Mouse (Mus musculus): Measurements from ENCODE around the gene Large2. TPM values are rescaled to one million over a fixed set of nuclear protein-coding genes. Genes with fewer than 3 reads are reported as not detected.
"Not testable (repeated sequence)": the region's sequence is repeated elsewhere in the genome, so short reads cannot be mapped to it uniquely, and the experiment has no call there.

The Large2 gene
- polyA plus RNA-seq, 1 experiment from 2014 or later: 16.4 TPM

DNA sequence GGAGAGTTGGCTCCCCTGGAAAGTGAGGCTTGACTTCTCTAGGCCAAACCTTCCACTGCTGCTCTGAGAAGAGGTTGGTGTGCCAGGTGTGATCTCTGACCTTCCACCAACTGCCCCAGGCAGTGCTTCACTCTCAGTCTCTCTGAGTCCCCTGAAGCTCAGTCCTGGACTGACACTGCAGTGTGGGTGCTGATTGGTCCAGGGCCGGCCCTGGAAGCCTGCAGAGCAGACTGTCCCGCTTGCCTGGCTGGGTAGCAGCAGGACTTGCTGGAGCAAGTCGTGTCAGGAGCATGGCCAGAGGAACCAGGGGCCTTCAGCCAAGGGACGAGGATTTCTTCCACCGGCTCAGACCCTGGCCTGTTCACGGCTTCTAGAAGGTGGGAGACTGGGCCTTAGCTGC, 30.1 kb upstream of the Large2 start:
- H3K9me3 ChIP-seq (ENCODE audit: control insufficient read depth, low read length): no peaks in the 10 kb centered on the region
- ATAC-seq (replicated peaks; ENCODE audit: low FRiP score): no peak

DNA sequence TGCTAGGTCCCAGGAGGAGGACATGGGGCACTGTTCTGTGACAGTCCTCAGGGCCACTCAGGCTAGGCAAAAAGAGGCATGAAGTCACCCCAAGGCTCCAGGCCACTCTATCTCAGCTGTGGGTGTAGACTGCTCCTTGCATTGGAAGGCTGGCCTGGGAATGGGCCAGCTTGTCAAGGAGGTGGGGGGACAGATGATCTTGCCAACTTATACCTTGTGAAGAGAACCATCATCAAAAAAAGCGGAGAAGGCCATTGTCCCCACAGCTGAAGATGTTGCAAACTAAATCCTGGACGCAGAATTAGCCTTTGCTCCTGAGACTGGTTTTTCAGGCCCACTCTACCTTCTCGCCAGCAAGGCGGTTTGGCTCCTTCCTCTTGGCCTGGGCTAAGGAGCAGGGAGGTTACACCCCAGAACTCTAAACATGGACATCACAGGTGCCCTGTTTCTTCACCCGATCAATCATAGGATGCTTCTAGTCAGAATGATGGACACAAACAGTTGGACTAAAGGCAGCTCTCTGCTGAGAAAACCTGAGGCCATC, 29.2 kb upstream of the Large2 start:
- Histone ChIP-seq H3K4me2 (ENCODE audit: low read depth, low read length, severe bottlenecking) (no peak overlapping the region), H3K36me3 (ENCODE audit: control insufficient read depth, insufficient read depth, low read length) (no peaks in the 10 kb centered on the region; the same call in 1 of the 2 replicates), H3K4me3 (ENCODE audit: low read depth, low read length) (no peak overlapping the region), H3K27ac (ENCODE audit: low read depth, low read length) (no peak overlapping the region), H3K9ac (ENCODE audit: low read length) (no peak overlapping the region), H3K9me3 (ENCODE audit: control insufficient read depth, low read length) (no peaks in the 10 kb centered on the region), H3K27me3 (ENCODE audit: control insufficient read depth, insufficient read depth, low read length) (no peaks in the 10 kb centered on the region), H3K4me1 (replicated peaks; ENCODE audit: control insufficient read depth, insufficient read depth, low read length) (peaks cover 6% of the 10 kb centered on the region; the same call in 1 of the 2 replicates)
- ATAC-seq (replicated peaks; ENCODE audit: low FRiP score) (no peak), DNase-seq (ENCODE audit: low spot score) (no peak)
- 88% methylated on average over 5 of the region's 5 CpGs for WGBS

More for the DNA sequence above, 30.1 kb upstream of the Large2 start:
- Histone ChIP-seq H3K4me2 (ENCODE audit: low read depth, low read length, severe bottlenecking) (no peak overlapping the region), H3K27me3 (ENCODE audit: control insufficient read depth, insufficient read depth, low read length) (no peaks in the 10 kb centered on the region), H3K9ac (ENCODE audit: low read length) (no peak overlapping the region), H3K4me1 (replicated peaks; ENCODE audit: control insufficient read depth, insufficient read depth, low read length) (peaks cover 6% of the 10 kb centered on the region; the same call in 1 of the 2 replicates), H3K36me3 (ENCODE audit: control insufficient read depth, insufficient read depth, low read length) (no peaks in the 10 kb centered on the region; the same call in 1 of the 2 replicates), H3K27ac (ENCODE audit: low read depth, low read length) (no peak overlapping the region), H3K4me3 (ENCODE audit: low read depth, low read length) (no peak overlapping the region)
- 83% methylated on average over 6 of the region's 6 CpGs for WGBS
- DNase-seq (ENCODE audit: low spot score): no peak

DNA sequence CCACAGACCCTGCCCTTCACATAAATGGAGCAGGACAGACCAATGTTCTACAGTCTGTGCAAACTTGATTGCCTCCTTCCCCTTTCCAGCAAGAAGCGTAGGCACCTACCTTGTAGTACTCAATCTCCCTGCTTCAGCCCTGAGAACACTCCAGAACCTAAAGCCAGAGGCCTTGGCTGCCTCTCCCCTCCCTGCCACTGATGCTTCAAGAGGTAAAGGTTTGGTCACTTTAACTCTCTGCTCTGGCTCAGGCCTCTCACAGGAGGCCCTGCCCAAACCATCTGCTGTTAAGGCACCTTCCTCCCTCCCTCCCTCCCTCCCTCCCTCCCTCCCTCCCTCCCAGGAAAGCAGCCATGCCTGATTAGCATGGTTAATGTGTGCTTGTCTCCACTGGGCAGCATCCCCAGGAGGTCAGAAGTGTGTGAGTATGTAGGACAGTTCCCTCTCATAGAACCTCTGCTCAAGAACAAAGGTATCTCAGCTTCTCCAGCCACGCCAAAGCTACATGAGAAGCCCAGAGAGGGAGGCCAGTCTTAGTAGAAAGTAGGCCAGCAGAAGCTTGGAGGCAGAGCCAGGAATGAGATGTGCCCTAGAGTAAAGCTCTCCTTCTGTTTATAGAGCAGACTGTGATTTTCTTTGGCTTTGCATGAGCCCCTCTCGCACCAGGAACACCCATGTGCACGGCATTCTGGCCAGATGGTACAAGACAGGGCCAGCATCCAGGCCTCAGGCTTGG, 28.1 kb upstream of the Large2 start:
- no peak for DNase-seq (ENCODE audit: low spot score)
- no peak for ATAC-seq (replicated peaks; ENCODE audit: low FRiP score)
- Histone ChIP-seq H3K36me3 (ENCODE audit: control insufficient read depth, insufficient read depth, low read length) (no peaks in the 10 kb centered on the region; the same call in 1 of the 2 replicates), H3K4me1 (replicated peaks; ENCODE audit: control insufficient read depth, insufficient read depth, low read length) (peaks cover 6% of the 10 kb centered on the region; the same call in 1 of the 2 replicates), H3K27ac (ENCODE audit: low read depth, low read length) (no peak overlapping the region), H3K9ac (ENCODE audit: low read length) (no peak overlapping the region), H3K27me3 (ENCODE audit: control insufficient read depth, insufficient read depth, low read length) (no peaks in the 10 kb centered on the region), H3K4me2 (ENCODE audit: low read depth, low read length, severe bottlenecking) (no peak overlapping the region), H3K9me3 (ENCODE audit: control insufficient read depth, low read length) (no peaks in the 10 kb centered on the region), H3K4me3 (ENCODE audit: low read depth, low read length) (no peak overlapping the region)
- WGBS: 82% methylated on average over 4 of the region's 4 CpGs

DNA sequence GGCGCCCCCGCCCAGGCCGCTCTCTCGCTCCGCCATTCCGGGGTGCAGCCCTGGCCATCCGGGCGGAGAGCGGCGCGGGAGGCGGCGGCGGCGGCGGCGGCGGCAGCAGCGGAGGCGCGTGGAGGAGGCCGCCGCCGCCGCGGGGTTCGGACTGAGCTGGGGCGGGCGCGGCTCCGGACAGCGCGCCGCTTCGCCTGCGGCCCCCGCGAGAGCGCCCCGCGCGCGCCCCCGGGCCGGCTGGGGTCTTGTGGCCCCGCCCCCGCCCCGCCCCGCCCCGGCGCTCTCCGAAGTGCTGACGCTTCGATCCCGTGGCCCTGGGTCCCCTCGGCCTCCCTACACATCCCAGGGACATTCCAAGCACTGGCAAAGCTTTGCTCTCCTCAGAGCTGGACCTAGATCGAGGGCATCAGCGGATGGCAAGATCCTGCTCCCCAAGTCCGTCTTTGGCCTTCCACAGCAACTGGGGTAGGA, 26.5 kb upstream of the Large2 start, which contains the start of gene Mapk8ip1:
Gene Mapk8ip1 (minus strand): TSS at position 173 of the 471 bp plus-strand sequence.
- Histone ChIP-seq H3K4me3 (ENCODE audit: low read depth, low read length) (peak within 1 kb of the TSS; percentile 72), H3K4me1 (replicated peaks; ENCODE audit: control insufficient read depth, insufficient read depth, low read length) (peaks cover 6% of the 10 kb centered on the region; the same call in 1 of the 2 replicates), H3K27ac (ENCODE audit: low read depth, low read length) (no peak within 1 kb of the TSS), H3K9me3 (ENCODE audit: control insufficient read depth, low read length) (no peaks in the 10 kb centered on the region), H3K27me3 (ENCODE audit: control insufficient read depth, insufficient read depth, low read length) (no peaks in the 10 kb centered on the region), H3K36me3 (ENCODE audit: control insufficient read depth, insufficient read depth, low read length) (no peaks in the 10 kb centered on the region; the same call in 1 of the 2 replicates), H3K9ac (ENCODE audit: low read length) (peak within 1 kb of the TSS; percentile 88), H3K4me2 (ENCODE audit: low read depth, low read length, severe bottlenecking) (peak within 1 kb of the TSS; percentile 84)
- WGBS: 3% methylated on average over 28 of the region's 59 CpGs
- DNase-seq (ENCODE audit: low spot score) (peak; percentile 78), ATAC-seq (replicated peaks; ENCODE audit: low FRiP score) (peak; percentile 84)

DNA sequence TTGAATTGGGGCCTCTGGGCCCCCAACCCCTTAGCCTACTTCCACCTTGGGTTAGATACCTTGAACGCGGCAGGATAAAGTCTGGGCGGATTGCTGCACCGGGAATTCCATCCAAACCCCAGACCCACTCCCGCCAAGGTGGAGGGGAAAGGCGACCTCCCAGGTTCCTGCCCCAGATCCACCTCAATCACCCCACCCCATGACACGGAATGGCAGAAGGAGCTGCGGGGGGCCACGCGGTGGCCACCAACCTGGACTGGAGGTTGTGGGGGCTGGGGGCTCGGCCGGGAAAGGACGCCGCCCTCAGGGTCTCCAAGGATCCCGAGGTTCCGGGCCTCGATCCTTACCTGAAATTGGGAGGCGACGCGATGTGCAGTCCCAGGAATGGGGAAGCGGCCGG, 26.0 kb upstream of the Large2 start:
- H3K27ac ChIP-seq (ENCODE audit: low read depth, low read length): no peak overlapping the region
- 2% methylated on average over 22 of the region's 22 CpGs for WGBS
- ATAC-seq (replicated peaks; ENCODE audit: low FRiP score) (peak; percentile 37; the same call in 1 of the 2 replicates), DNase-seq (ENCODE audit: low spot score) (no peak)
- H3K4me2 ChIP-seq (ENCODE audit: low read depth, low read length, severe bottlenecking): peak overlapping the region; percentile 84
- no peaks in the 10 kb centered on the region for H3K9me3 ChIP-seq (ENCODE audit: control insufficient read depth, low read length)
- peak overlapping the region; percentile 72 for H3K4me3 ChIP-seq (ENCODE audit: low read depth, low read length)
- H3K9ac ChIP-seq (ENCODE audit: low read length): peak overlapping the region; percentile 88
- H3K27me3 ChIP-seq (ENCODE audit: control insufficient read depth, insufficient read depth, low read length): no peaks in the 10 kb centered on the region
- peaks cover 6% of the 10 kb centered on the region; the same call in 1 of the 2 replicates for H3K4me1 ChIP-seq (replicated peaks; ENCODE audit: control insufficient read depth, insufficient read depth, low read length)
- no peaks in the 10 kb centered on the region; the same call in 1 of the 2 replicates for H3K36me3 ChIP-seq (ENCODE audit: control insufficient read depth, insufficient read depth, low read length)

DNA sequence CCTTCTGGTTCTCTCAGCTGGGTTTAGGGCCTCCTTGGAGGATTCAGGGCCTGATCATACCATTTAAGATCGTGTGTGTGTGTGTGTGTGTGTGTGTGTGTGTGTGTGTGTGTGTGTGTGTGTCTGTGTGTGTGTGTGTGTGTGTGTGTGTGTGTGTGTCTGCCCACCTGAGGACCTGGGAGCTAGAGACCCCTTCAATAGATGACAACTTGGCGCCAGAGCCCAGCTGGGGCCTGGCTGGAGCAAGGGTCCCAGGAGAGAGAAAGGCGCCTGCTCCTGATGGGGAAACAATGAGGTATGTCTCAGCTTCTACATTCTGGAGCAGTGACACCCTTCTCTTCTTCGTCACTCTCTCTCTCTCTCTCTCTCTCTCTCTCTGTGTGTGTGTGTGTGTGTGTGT, 25.2 kb upstream of the Large2 start:
- 50% methylated on average over 4 of the region's 4 CpGs for WGBS
- not testable (repeated sequence) for H3K4me1 ChIP-seq (replicated peaks; ENCODE audit: control insufficient read depth, insufficient read depth, low read length); ATAC-seq (replicated peaks; ENCODE audit: low FRiP score)

DNA sequence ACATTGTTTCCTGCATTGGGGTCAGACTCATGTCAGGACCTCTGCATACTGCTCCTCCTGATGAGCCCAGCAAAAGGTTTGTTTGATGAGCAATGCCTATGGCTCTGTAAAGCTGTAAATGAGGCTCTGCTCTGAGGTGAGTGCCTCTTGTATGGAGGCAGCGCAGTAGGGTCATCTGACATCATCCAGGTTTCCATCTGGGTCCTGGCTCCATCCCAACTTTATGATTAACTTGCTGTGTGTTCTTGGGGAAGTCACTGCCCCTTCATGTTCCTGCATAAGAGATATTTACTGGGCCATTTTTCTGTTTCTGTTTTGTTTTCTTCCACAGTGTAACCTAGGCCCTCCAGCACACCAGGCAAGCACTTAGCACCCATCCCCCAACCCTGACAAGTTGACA, 22.8 kb upstream of the Large2 start:
- no peak overlapping the region for H3K4me3 ChIP-seq (ENCODE audit: low read depth, low read length)
- peaks cover 12% of the 10 kb centered on the region for H3K4me1 ChIP-seq (replicated peaks; ENCODE audit: control insufficient read depth, insufficient read depth, low read length)
- no peak for DNase-seq (ENCODE audit: low spot score)
- no peaks in the 10 kb centered on the region for H3K36me3 ChIP-seq (ENCODE audit: control insufficient read depth, insufficient read depth, low read length)
- no peak overlapping the region for H3K4me2 ChIP-seq (ENCODE audit: low read depth, low read length, severe bottlenecking)
- no peak overlapping the region for H3K9ac ChIP-seq (ENCODE audit: low read length)
- H3K27ac ChIP-seq (ENCODE audit: low read depth, low read length): no peak overlapping the region
- no peak for ATAC-seq (replicated peaks; ENCODE audit: low FRiP score)
- whole genome bisulfite sequencing: 94% methylated on average over 1 of the region's 1 CpGs
- no peaks in the 10 kb centered on the region for H3K27me3 ChIP-seq (ENCODE audit: control insufficient read depth, insufficient read depth, low read length)
- H3K9me3 ChIP-seq (ENCODE audit: control insufficient read depth, low read length): no peaks in the 10 kb centered on the region

More for the DNA sequence above, 25.2 kb upstream of the Large2 start:
- not testable (repeated sequence) for H3K9me3 ChIP-seq (ENCODE audit: control insufficient read depth, low read length); H3K27me3 ChIP-seq (ENCODE audit: control insufficient read depth, insufficient read depth, low read length); H3K36me3 ChIP-seq (ENCODE audit: control insufficient read depth, insufficient read depth, low read length); H3K4me2 ChIP-seq (ENCODE audit: low read depth, low read length, severe bottlenecking); DNase-seq (ENCODE audit: low spot score); H3K9ac ChIP-seq (ENCODE audit: low read length); H3K27ac ChIP-seq (ENCODE audit: low read depth, low read length); H3K4me3 ChIP-seq (ENCODE audit: low read depth, low read length)

DNA sequence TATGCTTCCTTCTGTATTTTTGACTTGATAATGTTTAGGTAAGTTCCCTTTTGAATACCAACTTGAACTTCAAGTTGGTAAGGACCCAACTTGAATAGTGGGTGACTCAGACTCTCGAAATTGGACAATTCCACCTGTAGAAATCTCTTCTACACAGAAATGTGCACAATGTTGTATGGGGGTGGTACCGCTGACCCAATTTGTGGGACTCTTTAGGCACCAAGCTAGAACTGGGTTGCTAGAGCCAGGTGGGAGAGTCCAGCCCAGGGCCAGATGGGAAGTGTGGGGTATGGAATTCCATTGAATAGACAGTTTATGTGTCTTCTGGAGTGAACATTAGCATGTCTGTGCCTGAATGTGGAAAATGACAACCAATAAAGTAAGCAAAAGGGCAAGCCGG, 20.9 kb upstream of the Large2 start:
- H3K27me3 ChIP-seq (ENCODE audit: control insufficient read depth, insufficient read depth, low read length): no peaks in the 10 kb centered on the region
- no peak overlapping the region for H3K4me2 ChIP-seq (ENCODE audit: low read depth, low read length, severe bottlenecking)
- 90% methylated on average over 3 of the region's 3 CpGs for WGBS
- H3K27ac ChIP-seq (ENCODE audit: low read depth, low read length): no peak overlapping the region
- no peak for ATAC-seq (replicated peaks; ENCODE audit: low FRiP score)
- H3K36me3 ChIP-seq (ENCODE audit: control insufficient read depth, insufficient read depth, low read length): no peaks in the 10 kb centered on the region
- H3K9me3 ChIP-seq (ENCODE audit: control insufficient read depth, low read length): no peaks in the 10 kb centered on the region
- H3K4me3 ChIP-seq (ENCODE audit: low read depth, low read length): no peak overlapping the region
- no peak for DNase-seq (ENCODE audit: low spot score)
- H3K4me1 ChIP-seq (replicated peaks; ENCODE audit: control insufficient read depth, insufficient read depth, low read length): peaks cover 21% of the 10 kb centered on the region
- no peak overlapping the region for H3K9ac ChIP-seq (ENCODE audit: low read length)

Data from forebrain, embryonic 11.5 days (tissue).